Mouse (Mus musculus): ENCODE results near the gene Sgtb.
A peak's percentile ranks its signal among the peaks of the same experiment; 100 is the strongest.

Sgtb gene

DNA sequence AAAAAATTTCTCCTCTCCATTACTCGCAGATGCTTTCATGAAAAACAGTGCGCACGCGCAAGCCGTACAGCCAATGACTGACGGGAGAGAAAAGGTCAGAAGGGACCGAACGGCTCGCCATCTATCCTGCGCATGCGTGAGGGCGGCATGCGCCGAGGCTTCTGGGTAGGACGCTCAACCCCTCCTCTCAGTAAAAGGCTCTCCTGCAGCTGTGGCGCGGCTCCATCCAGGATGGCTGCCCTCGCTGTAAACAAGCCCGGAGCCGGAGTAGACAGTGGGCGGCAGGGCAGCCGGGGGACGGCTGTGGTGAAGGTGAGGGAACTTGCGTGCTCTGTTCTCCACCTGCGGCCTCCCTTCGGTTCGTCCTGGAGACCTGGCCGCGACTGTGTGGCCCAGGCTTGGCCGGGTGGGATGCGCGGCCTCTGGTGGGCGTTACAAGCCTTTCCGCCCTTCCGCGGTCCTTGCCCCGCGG lies 69.1 kb downstream of the Sgtb start, which contains the start of gene Trim23:
Gene Trim23, plus strand, starts transcription at position 148 of the 472 bp plus-strand sequence.
- DNase-seq (ENCODE audit: low spot score in 2 of 2) = peak; percentile 96 to 97

DNA sequence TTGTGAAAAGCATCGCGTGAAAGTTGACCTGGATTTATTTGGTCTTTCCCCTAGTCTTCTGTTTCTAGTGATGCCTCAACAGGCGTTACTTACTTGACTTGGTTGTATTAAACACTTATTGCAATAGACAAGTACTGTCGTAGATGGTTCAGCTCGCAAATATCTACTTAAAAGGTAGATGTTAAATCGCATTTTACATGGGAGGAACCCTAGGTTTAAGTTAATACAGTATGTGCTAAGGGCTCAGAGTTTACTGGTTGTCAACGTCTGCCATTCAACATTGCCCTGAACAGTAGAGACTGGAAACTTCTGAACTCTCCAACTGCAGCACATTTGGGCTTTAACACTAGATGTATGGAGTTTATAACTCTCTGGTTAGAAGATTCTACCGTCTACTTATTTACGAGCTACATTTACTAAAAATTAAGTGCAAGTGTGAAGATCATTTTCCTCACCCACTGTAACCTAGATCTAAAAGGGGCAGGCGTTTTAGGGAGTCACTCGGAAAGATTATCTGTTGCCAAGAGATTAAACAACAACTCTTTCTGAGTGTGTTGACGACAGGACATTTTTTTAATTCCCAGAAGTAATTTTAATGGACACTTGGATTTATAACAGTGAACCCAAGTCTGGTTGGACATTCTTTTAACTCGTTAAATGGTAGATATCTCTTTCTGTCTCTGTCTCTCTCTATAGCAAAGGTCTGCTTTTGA lies 69.8 kb downstream of the Sgtb start:
- DNase-seq (ENCODE audit: low spot score in 2 of 2) = no peak

GRCm38 (mm10) chr13:104187357-104187756 lies 77.8 kb downstream of the Sgtb start:
- no peak for DNase-seq (ENCODE audit: low spot score in 2 of 2)
